Mouse (Mus musculus) thymus, postnatal 0 days (tissue): ENCODE data around the gene Nup210. TPM values are rescaled to one million over a fixed set of nuclear protein-coding genes. Genes with fewer than 3 reads are reported as not detected.

ENCODE experiments used
- DNase-seq: peaks from one replicate; pipeline ENCODE4 v3.0.0-alpha.2; 2015; ENCODE audit warnings: low spot score
- polyA plus RNA-seq: library from polyadenylated mRNA; unstranded; fragments of >200 nt; fragmentation: Nextera tagmentation; extraction: Ambion mirVana; gene quantifications from 2 replicates; pipeline ENCODE4 v1.2.1, GENCODE M21; 2015

Gene Nup210
- 36.0 and 37.9 TPM in 2 replicates for polyA plus RNA-seq

DNA sequence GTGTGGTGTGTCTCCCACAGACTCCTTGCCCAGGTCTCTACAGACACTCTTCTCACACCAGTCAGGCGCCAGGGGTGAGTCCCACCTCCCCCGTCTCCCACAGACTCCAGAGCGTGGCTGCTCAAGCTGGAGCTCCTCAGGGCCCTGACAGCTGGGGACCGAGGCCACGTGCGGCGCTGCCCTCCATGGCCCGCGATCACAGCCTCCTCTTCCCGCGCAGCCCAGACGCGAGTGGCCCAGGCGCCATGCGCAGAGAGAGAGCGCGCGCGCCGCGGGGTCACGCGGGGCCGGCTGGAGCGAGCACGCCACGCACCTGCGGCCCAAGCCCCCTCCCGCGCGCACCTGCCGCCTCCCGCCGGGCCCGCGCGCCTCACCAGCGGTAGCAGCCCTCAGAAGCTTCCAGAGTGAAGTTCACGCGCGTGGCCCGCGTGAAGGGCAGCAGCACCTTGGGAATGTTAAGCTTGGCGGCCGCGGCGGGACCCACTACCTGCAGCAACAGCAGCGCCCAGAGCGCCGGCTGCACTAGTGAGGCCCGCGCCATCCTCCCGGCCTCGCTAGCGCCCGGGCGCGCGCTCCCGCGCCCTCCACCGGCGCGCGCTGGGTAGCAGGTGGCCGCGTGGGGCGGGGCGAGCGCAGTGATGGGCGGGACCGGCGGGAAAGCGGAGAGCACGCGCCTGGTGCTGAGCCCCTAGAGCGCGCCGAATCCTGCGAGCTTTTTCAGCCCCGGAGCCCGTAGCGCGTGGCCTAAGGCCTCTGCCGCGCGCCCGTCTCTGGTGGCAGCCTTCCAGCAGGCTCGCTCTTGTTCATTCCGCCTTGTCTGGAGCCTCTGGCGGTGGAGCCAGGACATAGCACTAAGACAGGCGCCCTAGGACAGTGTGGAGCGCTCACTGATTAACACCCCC lies at the start of gene Nup210:
Nup210 (minus strand) TSS at position 586 of the 902 bp plus-strand sequence.
- DNase-seq, result peak; percentile 96

DNA sequence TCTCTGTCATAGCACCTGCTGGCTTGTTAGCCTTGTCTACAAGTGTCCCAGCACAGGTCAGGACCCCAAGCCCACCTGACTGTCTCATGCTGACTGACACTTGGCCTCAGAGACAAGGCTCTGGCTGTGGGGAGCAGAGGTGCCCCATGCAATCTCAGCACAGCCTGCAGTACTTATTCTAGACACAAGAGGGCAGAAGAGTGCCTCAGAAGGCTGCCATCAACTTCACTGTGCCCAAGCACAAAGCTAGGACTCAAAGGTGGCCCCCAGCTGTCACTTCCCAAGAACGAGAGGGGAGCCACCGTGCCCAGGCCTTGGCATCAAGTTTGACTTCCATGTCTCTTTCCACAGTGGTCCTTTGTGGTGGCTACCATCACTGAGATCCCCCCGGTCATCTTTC lies 48.6 kb upstream of the Nup210 start:
- peak; percentile 79 for DNase-seq

DNA sequence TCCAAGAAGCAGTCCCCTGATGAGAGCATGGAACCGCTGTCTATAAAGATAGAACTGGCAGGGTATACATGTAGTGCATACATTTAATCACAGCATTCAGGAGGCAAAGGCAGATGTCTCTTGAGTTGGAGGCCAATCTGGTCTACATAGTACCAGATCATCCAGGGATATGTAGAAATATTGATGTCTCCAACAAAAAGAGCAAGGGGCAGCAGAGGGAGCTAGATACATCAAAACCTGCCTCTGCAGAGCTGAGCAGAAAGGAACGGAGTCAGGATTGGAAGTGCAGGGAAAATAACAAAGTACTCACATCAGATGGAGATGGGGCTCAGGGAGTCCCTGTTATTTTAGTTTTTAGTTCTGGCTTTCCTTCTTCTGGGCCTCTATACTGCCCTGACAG lies 48.0 kb upstream of the Nup210 start:
- no peak for DNase-seq

DNA sequence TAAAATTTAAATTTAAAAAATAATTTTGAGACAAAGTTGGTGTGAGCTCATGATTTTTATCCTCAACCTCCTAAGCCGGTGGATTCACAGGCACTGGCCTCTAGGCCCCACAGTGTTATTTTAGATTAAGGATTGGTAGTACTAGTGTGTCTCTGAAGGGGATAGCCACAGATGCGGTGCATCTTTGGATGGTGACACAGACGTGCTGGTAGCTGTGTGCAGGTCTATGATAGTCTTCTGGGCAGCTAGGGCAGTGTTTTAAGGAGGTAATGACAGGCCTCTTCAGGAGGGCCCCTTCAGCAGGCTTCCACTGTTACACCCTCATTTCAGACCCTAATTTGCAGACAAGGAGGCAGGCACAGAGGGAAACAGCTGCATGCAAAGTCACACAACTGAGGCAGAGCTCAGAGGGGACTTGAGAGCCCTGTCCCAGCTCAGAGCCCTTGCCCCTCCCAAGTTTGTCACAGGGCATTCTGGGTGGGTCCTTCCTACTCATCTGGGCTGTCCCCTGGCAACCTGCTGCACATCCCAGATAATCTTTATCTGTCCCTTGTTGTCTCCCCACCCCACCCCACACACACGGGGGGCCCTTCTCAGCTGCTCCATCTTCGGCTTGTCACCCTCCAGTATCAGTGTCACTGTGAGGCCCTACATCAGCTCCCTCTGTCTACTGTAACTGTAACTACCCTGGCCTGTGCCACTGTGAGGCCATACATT lies 46.7 kb upstream of the Nup210 start:
- DNase-seq, result no peak

DNA sequence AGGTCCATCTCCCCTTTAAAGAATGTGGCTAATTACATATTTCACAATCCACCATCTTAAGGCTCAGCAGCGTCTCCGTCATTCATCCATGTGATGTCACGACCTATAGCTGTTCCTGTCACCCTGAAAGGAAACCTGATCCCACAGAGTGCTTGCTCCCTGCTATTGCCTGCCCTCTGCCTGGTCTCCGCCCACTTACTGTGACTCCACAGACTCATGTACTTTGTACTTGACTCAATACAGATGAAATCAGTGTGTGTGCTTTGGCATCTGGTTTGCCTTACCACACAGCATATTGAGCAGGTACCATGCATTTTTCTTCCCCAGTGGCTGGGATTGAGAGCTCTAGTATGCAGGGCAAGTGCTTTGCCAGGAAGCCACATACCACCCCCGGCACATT lies 45.7 kb upstream of the Nup210 start:
- no peak for DNase-seq

- DNase-seq, result no peak
Observed at GRCm38 (mm10) chr6:91161506-91162235, 45.0 kb upstream of the Nup210 start.

DNA sequence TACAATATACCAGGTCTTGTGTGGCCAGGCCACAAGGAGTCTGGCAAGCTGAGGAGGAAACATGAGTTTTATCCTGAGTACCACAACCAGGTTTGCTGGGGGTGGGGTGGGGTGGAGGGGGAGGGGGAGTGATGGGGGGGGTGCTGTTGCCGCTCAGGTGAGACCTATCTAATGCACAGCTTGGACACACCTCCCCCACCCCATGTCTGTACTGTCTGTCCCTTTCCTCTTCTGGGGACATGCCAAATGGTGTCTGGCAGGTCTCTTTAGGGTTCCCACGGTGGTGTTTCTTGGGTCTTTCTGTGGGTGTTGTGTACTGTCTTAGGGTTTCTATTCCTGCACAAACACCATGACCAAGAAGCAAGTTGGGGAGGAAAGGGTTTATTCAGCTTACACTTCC lies 44.3 kb upstream of the Nup210 start:
- no peak for DNase-seq

GRCm38 (mm10) chr6:91160399-91160798 lies 43.8 kb upstream of the Nup210 start:
- no peak for DNase-seq

GRCm38 (mm10) chr6:91159047-91159446 lies 42.4 kb upstream of the Nup210 start:
- no peak for DNase-seq

- DNase-seq, result no peak
Observed at GRCm38 (mm10) chr6:91157237-91157570, 40.6 kb upstream of the Nup210 start.

DNA sequence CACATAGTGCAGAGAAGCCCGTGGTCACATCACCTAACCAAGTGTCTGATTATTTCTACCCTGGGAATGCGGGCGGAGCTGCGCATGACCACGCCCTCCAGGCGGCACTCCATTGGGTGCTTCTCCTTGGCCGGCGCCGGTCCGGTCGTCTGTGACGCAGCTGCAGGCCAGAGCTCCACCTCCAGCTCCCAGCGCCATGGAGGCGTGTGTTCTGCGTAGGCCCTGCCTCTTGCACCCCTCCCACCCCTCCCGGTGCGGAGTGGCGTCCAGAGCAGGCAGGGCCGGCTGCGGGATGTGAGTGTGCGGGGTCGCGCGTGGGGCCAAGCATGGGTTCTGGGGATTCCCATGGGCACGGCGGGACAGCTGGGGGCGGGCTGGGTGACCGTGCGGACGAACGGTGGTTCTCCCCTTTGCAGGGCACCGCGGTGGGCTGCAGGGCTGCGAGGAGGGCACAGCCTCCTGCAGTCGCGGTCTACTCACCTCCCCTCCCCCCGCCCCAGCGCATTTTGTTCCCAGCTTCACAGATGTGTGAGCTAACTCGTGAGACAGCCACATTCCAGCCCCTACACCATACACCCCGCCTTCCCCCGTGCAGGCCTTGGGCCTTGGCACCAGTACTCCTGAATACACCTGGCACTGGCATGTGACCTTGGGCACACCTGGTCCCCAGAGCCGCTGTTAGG lies 40.1 kb upstream of the Nup210 start, which contains the start of gene Hdac11:
Hdac11 (plus strand) TSS at position 112 of the 683 bp plus-strand sequence.
- peak; percentile 51 for DNase-seq

- no peak for DNase-seq
Observed at GRCm38 (mm10) chr6:91156062-91156461, 39.4 kb upstream of the Nup210 start.

- DNase-seq, result no peak
Observed at GRCm38 (mm10) chr6:91155286-91155685, 38.7 kb upstream of the Nup210 start.

DNA sequence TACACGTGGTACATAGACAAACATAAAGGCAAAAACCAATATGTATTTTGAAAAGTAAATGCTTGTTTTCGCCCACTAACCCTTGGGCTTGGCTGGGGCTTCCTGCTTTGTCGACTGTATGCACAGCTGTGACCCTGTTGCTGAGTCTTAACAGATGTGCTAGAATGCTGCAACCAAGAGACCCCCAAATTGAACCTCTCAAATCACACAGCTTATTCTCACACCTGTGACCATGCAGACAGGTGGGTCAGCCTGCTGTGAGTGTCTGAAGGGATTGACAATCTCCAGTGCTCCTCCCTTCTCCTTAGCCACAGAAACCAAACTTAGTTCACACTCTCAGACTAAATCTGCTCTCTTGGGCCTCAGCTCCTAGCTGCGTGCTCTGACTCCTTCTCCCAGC lies 38.1 kb upstream of the Nup210 start:
- peak; percentile 80 for DNase-seq

GRCm38 (mm10) chr6:91153549-91154064 lies 37.0 kb upstream of the Nup210 start:
- peak; percentile 80 for DNase-seq

- peak; percentile 72 for DNase-seq
Observed at GRCm38 (mm10) chr6:91152892-91153548, 36.4 kb upstream of the Nup210 start.

GRCm38 (mm10) chr6:91147152-91147770 lies 30.6 kb upstream of the Nup210 start:
- DNase-seq, result no peak

GRCm38 (mm10) chr6:91146443-91147151 lies 30.0 kb upstream of the Nup210 start:
- no peak for DNase-seq

- no peak for DNase-seq
Observed at GRCm38 (mm10) chr6:91145572-91145971, 28.9 kb upstream of the Nup210 start.
